Mouse (Mus musculus) thymus, postnatal 0 days (tissue): ENCODE data around the gene Map4. TPM values are rescaled to one million over a fixed set of nuclear protein-coding genes. Genes with fewer than 3 reads are reported as not detected.
"Not testable (repeated sequence)": the region's sequence is repeated elsewhere in the genome, so short reads cannot be mapped to it uniquely, and the experiment has no call there.

ENCODE experiments used
- DNase-seq: peaks from one replicate; pipeline ENCODE4 v3.0.0-alpha.2; 2015; ENCODE audit warnings: low spot score
- polyA plus RNA-seq: library from polyadenylated mRNA; unstranded; fragments of >200 nt; fragmentation: Nextera tagmentation; extraction: Ambion mirVana; gene quantifications from 2 replicates; pipeline ENCODE4 v1.2.1, GENCODE M21; 2015

Map4 gene
- polyA plus RNA-seq, 1 experiment from 2014 or later: 71.6 TPM

DNA sequence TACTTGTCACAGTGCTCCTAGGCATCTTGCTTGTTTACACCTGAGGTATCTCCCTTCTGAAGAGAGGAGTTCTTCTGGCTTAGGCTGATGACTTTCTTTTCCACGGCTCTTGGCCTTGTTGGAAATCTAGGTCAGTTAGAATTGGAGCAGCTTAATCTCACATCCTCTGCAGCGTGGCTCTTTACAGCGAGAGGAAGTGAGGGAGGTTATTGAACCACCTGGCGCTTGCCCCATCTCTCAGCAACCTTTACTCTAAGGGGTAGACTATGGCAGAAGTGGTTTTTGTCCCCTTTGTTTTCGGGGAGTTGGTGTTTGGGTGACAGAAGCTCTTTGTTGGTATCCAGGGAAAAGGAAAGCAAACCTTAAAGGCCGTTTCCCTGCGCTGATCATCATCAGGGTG is 131.1 kb downstream of the Map4 start:
- DNase-seq: peak; percentile 88

GRCm38 (mm10) chr9:110062861-110063260 is 131.6 kb downstream of the Map4 start:
- peak; percentile 67 for DNase-seq

DNA sequence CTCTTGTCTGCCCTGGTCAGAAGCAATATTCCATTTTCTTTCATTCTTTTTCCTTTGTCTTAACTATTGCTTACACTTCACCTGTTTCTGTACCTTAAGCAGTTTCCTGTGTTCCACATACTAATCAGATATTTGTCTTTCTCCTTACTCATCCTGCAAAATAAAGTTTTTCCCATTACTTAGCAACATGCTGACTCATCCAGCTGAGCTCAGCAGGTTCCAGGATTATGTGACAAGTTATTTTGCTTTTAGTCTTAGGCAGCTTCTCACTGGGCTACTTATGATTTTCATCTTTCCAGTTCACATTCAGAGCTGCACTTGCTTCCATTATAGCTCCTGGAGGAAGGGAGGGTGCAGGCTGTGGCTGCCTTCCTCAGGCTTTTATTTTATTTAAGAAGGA is 133.4 kb downstream of the Map4 start:
- DNase-seq: no peak

DNA sequence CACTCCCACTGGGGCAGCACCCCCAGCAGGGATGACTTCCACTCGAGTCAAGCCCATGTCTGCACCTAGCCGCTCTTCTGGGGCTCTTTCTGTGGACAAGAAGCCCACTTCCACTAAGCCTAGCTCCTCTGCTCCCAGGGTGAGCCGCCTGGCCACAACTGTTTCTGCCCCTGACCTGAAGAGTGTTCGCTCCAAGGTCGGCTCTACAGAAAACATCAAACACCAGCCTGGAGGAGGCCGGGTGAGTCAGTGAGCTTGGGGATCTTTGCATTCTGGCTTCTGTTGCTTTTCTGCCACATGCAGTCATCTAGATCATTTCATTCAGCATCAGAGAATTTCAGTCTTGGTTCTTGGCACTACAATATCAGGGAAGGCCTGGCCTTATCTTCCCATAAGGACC is 137.5 kb downstream of the Map4 start:
- DNase-seq: no peak

GRCm38 (mm10) chr9:110070358-110070757 is 139.1 kb downstream of the Map4 start:
- no peak for DNase-seq

DNA sequence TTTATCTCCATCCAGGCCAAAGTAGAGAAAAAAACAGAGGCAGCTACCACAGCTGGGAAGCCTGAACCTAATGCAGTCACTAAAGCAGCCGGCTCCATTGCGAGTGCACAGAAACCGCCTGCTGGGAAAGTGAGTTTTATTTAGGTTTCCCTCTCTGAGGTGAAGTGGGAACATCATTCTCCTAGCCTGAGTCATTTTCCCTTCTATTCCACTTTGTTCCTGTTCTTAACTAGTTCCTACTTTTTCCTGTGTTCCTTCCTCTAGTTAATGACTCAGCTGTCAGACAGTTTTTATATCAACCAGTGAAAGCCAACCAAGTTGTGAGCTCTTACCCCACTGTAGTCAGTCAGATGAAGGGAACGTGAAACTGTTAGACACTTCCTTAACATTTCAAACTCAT is 139.8 kb downstream of the Map4 start:
- DNase-seq: no peak

DNA sequence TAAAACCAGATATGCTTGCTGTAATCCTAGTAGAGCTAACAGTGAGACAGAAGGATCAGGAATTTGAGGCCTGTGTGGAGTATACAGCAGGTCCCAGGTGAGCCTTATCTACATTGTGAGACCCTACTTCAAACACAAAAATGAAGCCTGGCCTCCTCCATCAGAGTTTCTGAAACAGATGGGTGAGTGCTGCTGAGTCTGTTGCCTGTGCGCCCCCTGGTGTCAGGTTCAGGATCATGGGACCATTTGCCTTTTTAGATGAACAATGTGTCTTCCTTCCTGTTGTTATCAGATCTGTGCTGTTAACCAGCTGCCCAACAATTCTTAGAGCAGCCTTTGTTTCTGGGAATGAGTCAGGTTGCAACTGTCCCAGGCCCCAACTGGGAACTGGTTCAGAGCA is 140.6 kb downstream of the Map4 start:
- peak; percentile 87 for DNase-seq

DNA sequence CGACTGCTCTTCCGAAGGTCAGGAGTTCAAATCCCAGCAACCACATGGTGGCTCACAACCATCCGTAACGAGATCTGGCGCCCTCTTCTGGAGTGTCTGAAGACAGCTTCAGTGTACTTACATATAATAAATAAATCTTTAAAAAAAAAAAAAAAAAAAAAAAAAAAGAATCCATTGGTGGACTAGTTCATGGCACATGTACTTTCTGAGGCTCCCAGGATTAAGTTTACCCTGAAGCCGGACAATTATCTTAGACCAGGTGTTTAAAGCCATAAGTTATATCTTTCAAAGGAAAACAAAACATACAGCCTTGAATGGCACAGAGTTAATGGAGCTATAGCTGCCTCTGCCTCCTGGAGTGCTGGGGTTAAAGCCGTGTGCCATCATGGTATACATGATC is 145.2 kb downstream of the Map4 start:
- DNase-seq: not testable (repeated sequence)

DNA sequence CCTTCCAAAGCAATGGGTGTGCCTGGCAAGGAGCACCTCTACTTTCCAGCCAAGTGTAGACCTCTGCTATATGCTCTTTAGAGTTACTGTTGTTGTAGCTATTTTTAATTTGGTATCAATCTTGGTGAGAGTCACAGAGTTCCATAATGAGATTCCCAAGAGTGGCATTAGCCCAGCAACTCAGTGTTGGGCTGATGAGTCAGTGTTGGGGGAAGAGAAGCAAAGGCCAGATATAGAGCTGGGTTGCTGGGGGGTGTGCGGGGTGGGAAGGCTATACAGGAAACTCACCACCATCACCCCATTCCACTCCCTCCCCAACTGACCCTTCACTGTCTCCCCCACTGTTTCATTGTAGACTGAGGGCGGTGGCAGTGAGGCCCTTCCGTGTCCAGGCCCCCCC is 149.8 kb downstream of the Map4 start:
- DNase-seq: no peak

- no peak for DNase-seq
These were observed 153.1 kb downstream of the Map4 start for GRCm38 (mm10) chr9:110084201-110084964.

DNA sequence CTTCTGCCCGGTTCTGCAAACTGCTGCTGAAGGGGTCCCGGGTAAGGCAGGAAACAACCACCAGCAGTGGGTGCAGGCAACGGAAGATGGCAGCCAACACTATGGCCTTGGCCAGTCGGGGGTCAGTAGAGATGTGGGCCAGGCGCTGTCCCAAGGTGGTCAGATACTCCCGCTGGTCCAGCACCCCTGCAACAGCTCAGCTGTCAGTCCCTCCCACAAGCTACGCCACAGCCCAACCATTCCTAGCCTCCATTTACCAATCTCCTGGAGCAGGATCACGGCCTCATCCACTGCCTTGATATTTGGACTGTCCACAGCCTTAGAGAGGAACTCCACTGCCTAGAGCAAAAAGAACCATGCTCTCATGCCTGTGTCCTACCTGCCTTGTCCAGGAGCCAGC is 154.4 kb downstream of the Map4 start:
- no peak for DNase-seq

- no peak for DNase-seq
These were observed 162.0 kb downstream of the Map4 start for GRCm38 (mm10) chr9:110093303-110093702.

GRCm38 (mm10) chr9:110094761-110095160 is 163.5 kb downstream of the Map4 start:
- no peak for DNase-seq

- no peak for DNase-seq
These were observed 166.5 kb downstream of the Map4 start for GRCm38 (mm10) chr9:110097791-110098190.

GRCm38 (mm10) chr9:110100627-110101600 is 169.7 kb downstream of the Map4 start:
- DNase-seq: peak; percentile 92

- DNase-seq: no peak
These were observed 185.2 kb downstream of the Map4 start for GRCm38 (mm10) chr9:110116353-110116976.

DNA sequence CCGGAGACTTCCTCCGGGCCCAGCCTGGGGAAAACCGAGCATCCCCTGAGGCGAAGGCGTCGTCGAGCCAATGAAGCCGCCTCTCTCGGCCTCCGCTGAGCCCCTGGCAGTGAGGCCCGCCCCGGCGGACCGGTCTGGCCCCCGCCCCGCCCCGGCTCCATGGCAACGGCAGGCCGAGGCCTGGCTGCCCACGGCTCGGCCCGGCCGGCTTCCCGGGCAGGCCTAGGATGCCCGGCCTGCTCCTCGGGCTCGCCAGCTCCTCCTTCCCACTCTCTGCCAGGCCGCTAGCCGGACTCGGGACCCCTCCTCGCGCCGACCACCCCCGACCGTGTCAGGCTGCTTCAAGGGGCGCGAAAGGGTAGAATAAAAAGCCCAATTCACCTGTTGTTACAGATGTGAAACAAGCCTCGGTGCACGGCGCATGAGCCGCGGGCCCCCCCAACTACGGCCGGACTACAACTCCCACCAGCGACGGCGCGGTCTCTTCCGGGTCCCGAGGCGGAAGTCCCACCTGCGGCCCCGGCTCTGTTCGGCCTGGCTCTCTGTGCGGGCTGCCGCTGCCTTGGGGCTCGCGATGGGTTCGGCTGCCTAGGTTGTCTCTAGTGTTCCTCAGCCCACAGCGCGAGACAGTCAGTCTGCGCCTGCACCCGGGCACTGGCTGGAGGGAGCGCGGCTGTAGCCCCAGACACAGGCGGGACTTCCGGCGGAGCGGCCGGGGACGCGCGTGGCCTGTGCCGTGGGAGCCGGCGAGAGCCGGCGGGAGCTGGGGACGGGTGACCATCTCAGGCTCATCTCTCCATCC is 185.9 kb downstream of the Map4 start, which contains the start of gene Smarcc1:
Smarcc1 (plus strand) TSS at position 732 of the 802 bp plus-strand sequence.
- peak; percentile 87 for DNase-seq

DNA sequence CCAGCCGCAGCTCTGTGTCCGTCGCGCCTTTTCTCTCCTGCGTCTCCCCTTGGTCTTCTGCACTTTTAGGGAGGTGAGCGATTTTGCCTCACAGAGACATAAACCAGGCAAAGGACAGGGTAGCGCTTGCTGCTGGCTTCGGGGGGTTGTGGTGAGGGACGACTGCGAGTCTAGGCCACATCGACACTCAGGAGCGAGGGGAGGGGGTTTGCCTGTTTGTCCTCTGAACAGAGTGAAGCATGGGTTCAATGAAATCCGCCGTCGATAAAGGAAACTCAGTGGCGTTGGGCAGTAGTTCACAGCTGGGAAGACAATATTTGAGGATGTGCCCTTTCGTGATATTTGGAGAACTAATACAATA is 186.5 kb downstream of the Map4 start, which contains the start of gene Dhx30:
Dhx30 (minus strand) TSS at position 52 of the 361 bp plus-strand sequence.
- no peak for DNase-seq

DNA sequence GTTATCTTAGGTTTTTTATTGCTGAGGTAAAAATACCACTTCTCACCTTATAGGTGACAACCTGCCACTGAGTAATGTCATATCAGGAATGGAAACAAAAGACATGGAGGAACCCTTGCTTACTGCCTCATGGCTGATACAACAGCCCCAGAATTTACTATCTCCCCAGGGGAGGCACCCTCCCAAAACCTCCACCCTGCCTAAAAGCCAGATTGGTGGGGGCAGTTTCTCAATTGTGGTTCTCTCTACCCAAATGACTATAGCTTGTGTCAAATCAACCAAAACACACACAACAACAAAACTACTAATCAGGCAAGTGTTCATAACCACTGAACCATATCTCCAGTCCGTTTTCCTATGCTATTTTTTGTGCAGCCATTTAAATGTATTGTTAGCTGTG is 187.0 kb downstream of the Map4 start:
- DNase-seq: no peak

DNA sequence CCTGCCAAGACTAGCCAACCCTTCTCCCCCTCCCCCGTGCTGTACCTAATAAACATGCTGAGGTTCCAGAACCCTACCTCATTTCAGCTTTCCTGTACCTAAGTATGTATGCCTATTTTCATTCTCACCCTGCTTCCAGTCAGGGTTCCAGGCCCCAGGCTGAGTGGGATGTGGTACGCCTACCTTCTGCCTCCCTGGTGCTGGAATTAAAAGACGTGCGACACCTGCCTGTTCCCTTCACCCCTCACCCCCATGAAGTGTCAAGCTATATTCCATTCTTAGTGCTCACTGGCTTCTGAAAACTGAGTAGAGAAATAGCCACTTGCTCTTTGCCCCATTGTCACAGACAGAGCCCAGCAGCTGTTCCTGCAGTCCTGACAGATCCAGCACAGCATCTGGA is 190.2 kb downstream of the Map4 start:
- no peak for DNase-seq

- no peak for DNase-seq
These were observed 192.1 kb downstream of the Map4 start for GRCm38 (mm10) chr9:110123322-110123721.
